Mouse (Mus musculus) left cerebral cortex, adult 11 months (tissue): ENCODE measurements at regions not wholly inside any gene's neighbourhood (a gene's known extent, or its start where the extent isn't known, plus 50 kb on each side); places are given as distances from the start of the nearest gene placed in this dataset.

Experiments used
- DNase-seq: peaks from one replicate; pipeline ENCODE4 v3.0.0; 2022; ENCODE audit warnings: low spot score

DNA sequence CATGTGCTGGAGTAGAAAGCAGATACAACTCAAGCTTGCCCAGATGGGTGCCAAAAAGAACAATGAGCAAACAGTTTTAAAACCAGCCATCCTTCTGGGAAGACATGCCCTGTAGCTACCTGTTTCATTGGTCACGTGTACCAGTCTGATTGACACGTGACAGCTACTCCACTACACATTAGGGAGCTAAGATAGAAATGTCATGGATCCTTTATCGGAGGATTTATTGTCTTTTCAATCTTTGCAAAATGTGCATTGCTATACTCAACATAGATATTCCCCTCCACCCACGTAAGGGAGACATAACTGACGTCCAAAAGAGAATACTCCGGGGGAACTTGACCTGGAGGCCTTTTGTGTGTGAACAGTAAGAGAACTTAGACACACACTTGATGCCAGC is 171.1 kb upstream of the Cited2 start:
- DNase-seq = no peak

DNA sequence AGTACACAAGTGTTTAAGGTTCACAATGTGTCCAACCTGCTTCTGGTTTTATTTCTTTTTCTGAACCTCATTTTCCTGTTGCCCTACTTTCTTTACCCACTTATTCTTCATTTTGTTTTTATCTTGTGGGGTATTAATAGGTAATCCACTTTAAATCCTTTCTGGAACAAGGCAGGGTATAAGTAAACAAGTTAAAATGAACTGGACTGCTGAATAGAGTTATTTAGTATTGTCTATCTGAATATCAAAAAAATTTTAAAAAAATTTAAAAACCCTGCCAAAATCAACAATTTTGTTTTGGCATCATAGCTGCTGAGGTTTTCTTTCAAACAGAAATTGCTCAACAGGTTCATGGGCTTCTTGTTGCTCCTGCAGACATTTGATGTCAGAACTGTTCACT is 170.7 kb upstream of the Cited2 start:
- no peak for DNase-seq

DNA sequence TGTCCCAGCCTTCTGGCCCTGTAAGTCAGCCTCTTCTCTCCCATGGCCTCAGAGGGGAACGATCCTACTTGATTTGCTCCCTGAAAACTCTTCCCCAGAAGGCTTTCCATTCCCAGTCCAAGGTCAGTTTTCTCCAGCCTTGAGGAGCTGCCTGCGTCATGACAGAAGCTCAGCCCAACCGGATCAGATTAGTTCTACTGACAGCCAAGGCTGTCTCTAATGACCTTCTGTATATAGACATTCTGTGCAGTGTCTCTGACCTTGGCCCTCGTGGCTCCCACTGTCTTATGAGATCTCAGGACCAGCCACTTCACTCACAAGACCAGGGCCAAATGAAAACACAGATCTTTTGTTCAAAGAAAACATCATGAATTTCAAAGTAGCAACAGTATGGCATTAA is 166.6 kb upstream of the Cited2 start:
- DNase-seq = no peak

GRCm38 (mm10) chr10:17559370-17559955 is 163.6 kb upstream of the Cited2 start:
- DNase-seq = no peak

DNA sequence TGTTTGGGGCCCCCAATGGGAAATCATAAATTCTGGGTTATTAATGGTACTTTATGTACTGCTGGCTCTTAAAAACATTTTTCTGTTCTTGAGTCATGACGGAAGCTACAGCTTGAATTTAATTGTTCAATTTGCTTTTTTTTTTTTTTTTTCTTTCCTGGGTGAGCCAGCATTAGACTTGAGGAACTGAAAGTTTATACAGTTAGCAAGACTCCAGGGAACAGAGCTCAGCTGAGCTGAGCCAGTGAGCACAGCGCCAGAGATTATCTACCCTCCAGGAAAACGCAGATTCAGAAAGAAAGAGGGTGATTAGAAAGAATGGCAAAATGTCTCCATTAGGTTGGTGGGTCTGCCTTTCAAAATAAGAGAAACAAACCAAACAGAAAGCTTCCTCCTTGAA is 163.0 kb upstream of the Cited2 start:
- no peak for DNase-seq

- no peak for DNase-seq
Measured at GRCm38 (mm10) chr10:17561466-17561865, 161.6 kb upstream of the Cited2 start.

DNA sequence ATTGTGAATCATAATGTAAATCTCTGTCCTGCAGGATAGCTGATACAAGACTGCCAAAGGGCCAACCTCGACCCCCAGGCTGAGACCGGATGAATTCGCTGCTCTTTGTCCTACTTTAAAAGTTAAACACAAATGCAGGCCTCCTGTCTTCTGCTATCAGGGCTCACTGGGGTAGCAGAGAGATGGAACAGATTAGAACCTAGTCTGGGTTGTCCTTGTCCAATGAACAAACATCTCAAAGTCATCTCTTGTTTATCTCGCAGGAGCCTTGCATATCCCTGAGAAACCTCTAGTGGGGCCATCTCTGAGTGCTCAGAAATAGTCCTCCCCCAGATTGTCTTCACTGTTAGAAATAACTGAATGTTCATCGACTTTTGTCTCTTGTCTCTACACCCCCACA is 161.0 kb upstream of the Cited2 start:
- no peak for DNase-seq

DNA sequence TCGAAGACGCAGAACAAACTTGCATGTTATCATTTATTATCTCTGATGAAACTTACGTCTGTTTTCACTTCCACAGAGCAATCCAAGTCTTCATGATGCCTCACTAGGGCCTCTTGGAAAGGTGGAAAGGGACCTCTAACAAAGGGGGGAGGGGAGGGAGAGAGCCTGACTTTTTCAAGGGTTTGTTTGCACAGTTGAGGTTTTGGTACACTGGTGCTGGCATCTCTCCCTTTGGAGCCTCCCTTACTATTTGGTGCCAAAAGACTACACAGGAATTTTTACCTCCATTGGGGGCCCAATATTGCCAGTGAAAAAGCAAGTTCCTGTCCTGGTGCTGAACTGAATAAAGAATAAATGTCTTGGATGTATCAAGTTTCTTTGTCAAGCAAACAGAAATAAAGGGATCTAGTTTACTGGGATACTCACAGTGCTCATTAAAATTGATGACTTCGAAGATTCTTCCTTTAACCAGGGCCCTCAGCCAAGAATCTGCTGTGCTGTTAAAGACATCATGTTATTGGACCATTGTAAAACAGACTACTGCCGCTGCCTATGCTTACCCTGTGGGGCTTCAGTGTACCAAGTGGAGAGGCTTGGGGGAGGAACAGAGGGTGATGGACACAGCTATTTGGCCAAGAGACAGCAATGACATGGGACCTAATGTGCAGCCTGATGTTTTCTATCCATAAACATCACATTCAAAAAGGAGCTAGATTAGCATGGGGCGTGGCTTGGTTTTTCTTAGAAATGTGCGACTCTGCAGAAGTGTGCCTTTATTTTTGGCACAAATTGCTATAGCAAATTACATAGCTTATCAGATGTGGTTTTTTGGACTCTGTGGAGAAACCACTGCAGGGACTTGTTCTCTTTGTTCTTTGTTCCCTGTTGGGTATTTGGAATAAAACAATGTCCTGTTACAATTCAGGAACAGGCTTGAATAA is 160.3 kb upstream of the Cited2 start:
- DNase-seq = no peak

- DNase-seq = no peak
Measured at GRCm38 (mm10) chr10:17563351-17563749, 159.7 kb upstream of the Cited2 start.

DNA sequence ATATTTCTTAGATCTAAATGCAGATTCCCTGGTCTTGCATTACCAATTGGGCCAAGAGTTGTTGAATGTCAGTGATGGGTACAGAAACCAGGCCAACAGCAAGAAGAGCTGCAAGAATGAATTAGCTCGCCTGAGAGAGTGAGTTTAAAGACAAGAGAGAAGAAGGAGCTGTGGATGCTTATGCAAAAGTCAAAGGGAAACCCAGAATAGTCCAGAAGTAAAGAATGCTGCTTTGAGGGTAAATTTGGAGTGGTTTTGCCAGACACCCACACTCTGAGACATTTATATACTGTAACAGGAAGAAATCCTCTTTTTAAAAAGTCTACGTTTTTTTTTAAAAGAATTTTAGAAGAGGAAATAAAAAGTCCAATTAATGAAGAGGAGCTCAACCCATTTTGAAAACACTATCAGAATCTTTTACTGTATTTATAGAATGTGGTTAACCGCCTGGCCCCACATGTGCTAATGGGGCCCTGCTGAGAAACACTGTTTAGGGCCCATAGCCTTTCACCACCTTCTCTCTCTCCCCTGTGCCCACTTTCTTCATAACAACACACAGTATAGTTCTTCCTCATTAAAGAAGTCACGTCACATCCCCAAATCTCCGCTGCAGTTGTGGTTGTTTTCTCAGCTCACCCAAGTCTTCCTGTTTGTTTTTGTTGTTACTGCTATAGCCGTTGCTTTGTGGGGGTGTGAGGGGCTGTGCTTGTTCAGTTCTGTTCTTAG is 158.0 kb upstream of the Cited2 start:
- no peak for DNase-seq

- DNase-seq = no peak
Measured at GRCm38 (mm10) chr10:17566975-17567374, 156.0 kb upstream of the Cited2 start.

DNA sequence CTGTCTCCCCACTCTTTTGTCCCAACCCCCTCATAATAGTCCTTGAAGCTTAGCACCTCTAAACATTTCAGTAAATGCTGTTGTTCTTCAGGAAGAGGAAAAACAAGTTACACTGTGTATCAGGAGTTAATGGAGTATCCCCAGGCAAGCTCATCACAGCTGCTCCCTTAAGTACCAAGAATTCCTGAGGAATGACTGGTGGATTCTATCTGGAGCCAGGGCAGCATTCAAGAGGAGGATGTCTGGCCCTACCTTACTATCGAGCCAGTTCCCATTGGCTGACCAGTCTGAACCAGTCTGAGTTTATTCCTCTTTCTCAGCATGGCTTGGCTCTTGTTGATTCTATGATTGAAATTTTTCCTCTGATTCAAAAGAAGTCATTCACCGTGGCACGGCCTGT is 155.4 kb upstream of the Cited2 start:
- DNase-seq = no peak

GRCm38 (mm10) chr10:17569577-17570113 is 153.4 kb upstream of the Cited2 start:
- no peak for DNase-seq

GRCm38 (mm10) chr10:17574894-17575293 is 148.1 kb upstream of the Cited2 start:
- DNase-seq = no peak

GRCm38 (mm10) chr10:17575448-17576332 is 147.3 kb upstream of the Cited2 start:
- no peak for DNase-seq

GRCm38 (mm10) chr10:17576333-17576750 is 146.7 kb upstream of the Cited2 start:
- DNase-seq = no peak

DNA sequence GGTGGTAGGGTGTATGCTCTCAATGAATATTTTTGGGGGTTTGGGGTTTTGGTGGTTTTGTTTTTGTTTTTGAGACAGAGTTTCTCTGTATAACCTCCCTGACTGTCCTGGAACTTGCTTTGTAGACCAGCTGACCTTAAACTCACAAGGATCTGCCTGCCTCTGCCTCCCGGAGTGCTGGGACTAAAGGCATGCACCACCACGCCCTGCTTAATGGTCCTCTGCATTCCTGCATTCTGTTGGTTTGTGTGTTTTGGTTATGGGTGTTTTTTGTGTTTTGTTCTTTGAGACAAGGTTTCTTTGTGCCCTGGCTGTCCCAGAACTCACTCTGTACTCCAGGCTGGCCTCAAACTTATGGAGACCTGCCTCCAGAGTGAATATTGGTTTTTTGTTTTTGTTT is 143.6 kb upstream of the Cited2 start:
- DNase-seq = no peak

- DNase-seq = no peak
Measured at GRCm38 (mm10) chr10:17584842-17585241, 138.2 kb upstream of the Cited2 start.

DNA sequence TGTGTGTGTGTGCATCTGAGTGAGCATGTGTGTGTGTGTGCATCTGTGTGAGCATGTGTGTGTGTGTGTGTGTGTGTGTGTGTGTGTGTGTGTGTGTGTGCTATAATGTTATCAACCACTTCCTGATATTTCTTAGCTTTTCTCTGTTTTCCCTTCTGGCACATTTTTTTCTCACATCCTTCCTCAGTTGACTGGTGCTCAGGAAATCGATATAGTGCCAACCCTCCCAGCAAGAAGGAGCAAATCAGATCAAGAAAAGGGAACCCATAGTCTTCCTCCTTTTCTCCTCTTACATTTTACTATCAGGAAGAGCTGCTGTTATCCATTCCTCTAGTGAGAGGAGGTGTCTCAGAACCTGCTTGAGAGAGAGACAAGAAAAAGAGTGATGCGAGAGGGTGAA is 136.1 kb upstream of the Cited2 start:
- no peak for DNase-seq

DNA sequence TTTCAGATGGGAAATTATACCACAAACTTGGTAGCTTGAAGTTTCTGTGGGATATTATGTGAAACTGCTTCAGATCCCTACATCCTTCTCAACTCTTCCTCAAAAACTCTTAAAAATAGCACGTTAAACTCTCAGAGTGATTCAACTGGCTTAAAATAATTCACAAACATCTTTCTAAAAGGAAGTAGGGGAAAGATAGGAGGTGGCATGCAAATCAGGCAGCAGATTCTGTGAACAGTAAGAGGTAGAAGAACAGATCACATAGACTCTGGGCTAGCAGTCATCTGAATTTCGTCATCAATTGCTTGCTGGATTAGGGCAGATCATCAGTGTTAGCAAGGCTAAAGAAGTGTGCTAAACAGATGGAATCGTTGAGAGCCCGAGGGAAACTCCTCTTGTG is 133.9 kb upstream of the Cited2 start:
- no peak for DNase-seq

GRCm38 (mm10) chr10:17590195-17590594 is 132.8 kb upstream of the Cited2 start:
- no peak for DNase-seq

GRCm38 (mm10) chr10:17592387-17592786 is 130.6 kb upstream of the Cited2 start:
- no peak for DNase-seq
